Mouse (Mus musculus): ENCODE results near the gene Dock4.

GRCm38 (mm10) chr12:40796813-40797491, 351.2 kb downstream of the Dock4 start:
- TF ChIP-seq CTCF (IDR thresholded peaks at IDR 0.05; ENCODE audit: control insufficient read depth, insufficient read depth, insufficient replicate concordance, low read depth, low read length) (no peak), POLR2A (IDR thresholded peaks at IDR 0.05; ENCODE audit: control insufficient read depth, low read depth, low read length) (no peak)
